Mouse (Mus musculus) embryonic facial prominence, embryonic 13.5 days (tissue): Measurements from ENCODE around the gene Tnni3. TPM values are rescaled to one million over a fixed set of nuclear protein-coding genes. Genes with fewer than 3 reads are reported as not detected.

ENCODE experiments used
- ATAC-seq: fragments of 200-750 bp; cut with Nextera tagmentation; 2 replicates; pipeline ENCODE4 v1.8.0; 2017; ENCODE audit warnings: low read depth; ENCODE audit not compliant: insufficient number of reproducible peaks, insufficient read depth, low FRiP score, low TSS enrichment
- H3K27ac ChIP-seq: fragments of 300-500 bp; sonication (generic); 2 replicates; pipeline ENCODE4 v1.5.1; 2015; ENCODE audit warnings: moderate library complexity, mild to moderate bottlenecking, inconsistent platforms
- H3K27me3 ChIP-seq: fragments of 300-500 bp; sonication (generic); 2 replicates; pipeline ENCODE4 v1.6.1; 2015; ENCODE audit warnings: mild to moderate bottlenecking, inconsistent platforms
- H3K36me3 ChIP-seq: fragments of 300-500 bp; sonication (generic); 2 replicates; pipeline ENCODE4 v1.6.1; 2015; ENCODE audit warnings: mild to moderate bottlenecking, inconsistent platforms
- H3K4me1 ChIP-seq: fragments of 300-500 bp; sonication (generic); 2 replicates; pipeline ENCODE4 v1.6.1; 2015; ENCODE audit warnings: inconsistent platforms
- H3K4me2 ChIP-seq: fragments of 300-500 bp; sonication (generic); 2 replicates; pipeline ENCODE4 v1.6.1; 2015; ENCODE audit warnings: moderate library complexity, mild to moderate bottlenecking, inconsistent platforms
- H3K4me3 ChIP-seq: fragments of 300-500 bp; sonication (generic); 2 replicates; pipeline ENCODE4 v1.5.1; 2015; ENCODE audit warnings: mild to moderate bottlenecking, inconsistent platforms
- H3K9ac ChIP-seq: fragments of 300-500 bp; sonication (generic); 2 replicates; pipeline ENCODE4 v1.6.1; 2015; ENCODE audit warnings: mild to moderate bottlenecking, inconsistent platforms
- H3K9me3 ChIP-seq: fragments of 300-500 bp; sonication (generic); 2 replicates; pipeline ENCODE4 v1.6.1; 2016; ENCODE audit warnings: inconsistent platforms
- WGBS: fragments of 180-500 bp; shearing (Covaris S2); methylation state at CpG from one replicate; pipeline ENCODE4 v1.1.7; 2015; ENCODE audit warnings: mixed read lengths; 5-methylcytosine and 5-hydroxymethylcytosine counted together
- polyA plus RNA-seq: library from polyadenylated mRNA; unstranded; fragments of >200 nt; fragmentation: Nextera tagmentation; extraction: Ambion mirVana; gene quantifications from 2 replicates; pipeline ENCODE4 v1.2.1, GENCODE M21; 2015

Tnni3 gene
- polyA plus RNA-seq, 1 experiment from 2014 or later = 4.7 TPM

DNA sequence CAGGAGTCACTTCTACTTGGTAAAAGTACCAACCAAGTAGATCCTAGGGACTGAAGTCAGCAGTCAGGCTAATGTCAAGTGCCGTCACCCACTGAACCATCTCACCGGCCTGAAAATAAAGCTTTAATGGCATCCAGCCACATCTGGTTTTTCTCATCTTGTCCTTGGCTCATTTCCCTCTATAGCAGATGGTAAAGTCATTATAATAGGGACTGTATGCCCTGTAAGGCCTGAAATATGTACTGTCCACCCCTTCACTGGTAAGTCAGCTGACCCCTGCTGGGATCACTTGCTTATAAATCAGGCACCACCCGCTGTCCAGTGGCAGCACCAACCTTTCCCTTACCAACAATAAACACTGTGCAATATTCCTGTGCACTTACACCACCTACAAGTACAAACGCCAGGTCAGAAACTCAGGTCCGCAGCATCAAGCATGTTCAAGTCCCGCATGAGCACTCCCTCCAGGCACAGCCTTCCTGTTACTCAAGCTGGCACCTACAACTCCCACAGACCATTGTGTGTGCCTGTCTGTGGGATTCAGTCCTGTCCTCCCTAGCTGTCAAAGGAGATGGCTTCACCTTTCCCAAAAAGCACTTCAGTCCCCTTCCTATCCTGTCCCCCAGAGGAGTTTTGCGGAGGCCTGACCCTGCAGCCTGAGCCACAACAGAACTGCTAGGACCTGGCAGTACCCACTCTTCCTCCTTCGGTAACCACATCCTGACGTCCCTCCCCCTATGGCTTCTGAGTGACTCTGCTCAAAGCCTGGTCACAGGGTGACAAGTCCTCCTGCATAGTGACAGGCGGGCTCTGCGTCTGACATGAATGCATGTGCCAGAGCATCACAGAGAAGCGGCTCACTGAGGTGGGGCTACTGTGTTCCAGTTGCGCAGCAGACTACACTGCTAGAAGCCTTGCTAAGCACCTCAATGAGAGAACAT is 31.5 kb downstream of the Tnni3 start:
- H3K36me3 ChIP-seq = peaks cover 78% of the 10 kb centered on the region
- H3K9ac ChIP-seq = no peak overlapping the region
- ATAC-seq = no peak
- no peak overlapping the region for H3K4me2 ChIP-seq
- H3K4me3 ChIP-seq = no peak overlapping the region
- no peak overlapping the region for H3K27ac ChIP-seq
- no peaks in the 10 kb centered on the region for H3K9me3 ChIP-seq
- no peaks in the 10 kb centered on the region for H3K4me1 ChIP-seq
- H3K27me3 ChIP-seq = no peaks in the 10 kb centered on the region
- WGBS = 90% methylated on average over 13 of the region's 13 CpGs

DNA sequence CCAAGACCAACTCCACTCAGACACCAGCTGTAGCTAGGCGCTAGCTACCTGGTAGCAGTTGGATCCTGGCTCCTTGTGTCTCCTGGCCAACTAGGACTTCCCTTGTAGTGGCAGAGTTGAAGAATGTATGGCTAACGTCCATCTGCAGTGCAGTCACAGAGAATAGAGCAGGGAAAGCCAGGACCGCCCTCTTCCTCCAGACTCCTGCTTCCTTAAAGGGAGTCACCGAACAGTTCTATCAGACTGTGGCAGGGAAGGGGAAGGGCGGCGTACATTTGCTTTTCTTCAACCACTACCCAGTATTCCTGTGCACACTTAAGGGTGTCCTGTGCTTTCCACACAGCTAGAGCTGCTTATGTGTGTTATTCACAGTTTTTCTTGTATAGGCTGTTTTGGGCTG is 32.7 kb downstream of the Tnni3 start:
- H3K4me1 ChIP-seq = no peaks in the 10 kb centered on the region
- no peak overlapping the region for H3K4me3 ChIP-seq
- no peak for ATAC-seq
- H3K9me3 ChIP-seq = no peaks in the 10 kb centered on the region
- no peak overlapping the region for H3K4me2 ChIP-seq
- WGBS = 86% methylated on average over 6 of the region's 6 CpGs
- no peaks in the 10 kb centered on the region for H3K27me3 ChIP-seq
- H3K27ac ChIP-seq = no peak overlapping the region
- no peak overlapping the region for H3K9ac ChIP-seq
- H3K36me3 ChIP-seq = peaks cover 72% of the 10 kb centered on the region

- H3K27ac ChIP-seq = no peak overlapping the region
- H3K4me2 ChIP-seq = no peak overlapping the region
- peaks cover 22% of the 10 kb centered on the region for H3K4me1 ChIP-seq
- no peak for ATAC-seq
- no peaks in the 10 kb centered on the region for H3K27me3 ChIP-seq
- H3K9me3 ChIP-seq = no peaks in the 10 kb centered on the region
- H3K9ac ChIP-seq = no peak overlapping the region
- no peak overlapping the region for H3K4me3 ChIP-seq
- WGBS = 89% methylated on average over 12 of the region's 12 CpGs
- H3K36me3 ChIP-seq = peaks cover 64% of the 10 kb centered on the region
Observed at GRCm38 (mm10) chr7:4482281-4482680, 41.7 kb downstream of the Tnni3 start.

GRCm38 (mm10) chr7:4479674-4480073 is 44.4 kb downstream of the Tnni3 start:
- Histone ChIP-seq H3K36me3 (peaks cover 41% of the 10 kb centered on the region), H3K9me3 (no peaks in the 10 kb centered on the region), H3K9ac (0 out of 2 replicates have a peak overlapping the region, but pooled peaks have one; percentile 6), H3K4me1 (peaks cover 23% of the 10 kb centered on the region), H3K4me3 (no peak overlapping the region), H3K4me2 (peak overlapping the region; percentile 79; the same call in 1 of the 2 replicates), H3K27me3 (peaks cover 8% of the 10 kb centered on the region), H3K27ac (no peak overlapping the region)
- WGBS = 22% methylated on average over 6 of the region's 6 CpGs
- no peak for ATAC-seq

DNA sequence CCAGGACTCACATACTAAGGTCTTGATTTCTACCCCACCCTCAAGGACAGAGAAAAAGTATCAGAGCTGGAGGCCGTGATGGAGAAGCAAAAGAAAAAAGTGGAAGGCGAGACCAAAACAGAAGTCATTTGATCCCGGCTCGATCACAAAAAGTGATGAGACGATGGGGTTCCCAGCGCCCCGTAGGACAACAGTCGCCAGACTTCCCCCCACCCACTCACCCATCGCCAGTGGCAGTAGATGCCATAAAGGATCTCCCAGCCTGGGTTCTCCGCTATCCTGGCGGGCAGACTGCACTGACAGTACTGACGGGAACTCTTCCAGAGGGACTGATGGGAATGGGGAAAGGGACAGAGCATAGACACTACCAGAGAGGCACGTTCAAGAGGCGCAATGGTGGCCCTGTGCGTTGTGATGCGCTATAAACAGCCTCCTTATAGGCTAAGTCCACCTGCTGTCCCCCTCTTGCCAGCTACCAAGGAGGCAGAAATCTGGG is 45.2 kb downstream of the Tnni3 start:
- Histone ChIP-seq H3K9me3 (no peaks in the 10 kb centered on the region), H3K4me1 (peaks cover 23% of the 10 kb centered on the region), H3K4me3 (peak overlapping the region; percentile 53), H3K36me3 (peaks cover 33% of the 10 kb centered on the region), H3K27ac (peak overlapping the region; percentile 97), H3K9ac (peak overlapping the region; percentile 75), H3K4me2 (peak overlapping the region; percentile 79), H3K27me3 (peaks cover 15% of the 10 kb centered on the region)
- 2% methylated on average over 16 of the region's 16 CpGs for WGBS
- ATAC-seq = no peak

DNA sequence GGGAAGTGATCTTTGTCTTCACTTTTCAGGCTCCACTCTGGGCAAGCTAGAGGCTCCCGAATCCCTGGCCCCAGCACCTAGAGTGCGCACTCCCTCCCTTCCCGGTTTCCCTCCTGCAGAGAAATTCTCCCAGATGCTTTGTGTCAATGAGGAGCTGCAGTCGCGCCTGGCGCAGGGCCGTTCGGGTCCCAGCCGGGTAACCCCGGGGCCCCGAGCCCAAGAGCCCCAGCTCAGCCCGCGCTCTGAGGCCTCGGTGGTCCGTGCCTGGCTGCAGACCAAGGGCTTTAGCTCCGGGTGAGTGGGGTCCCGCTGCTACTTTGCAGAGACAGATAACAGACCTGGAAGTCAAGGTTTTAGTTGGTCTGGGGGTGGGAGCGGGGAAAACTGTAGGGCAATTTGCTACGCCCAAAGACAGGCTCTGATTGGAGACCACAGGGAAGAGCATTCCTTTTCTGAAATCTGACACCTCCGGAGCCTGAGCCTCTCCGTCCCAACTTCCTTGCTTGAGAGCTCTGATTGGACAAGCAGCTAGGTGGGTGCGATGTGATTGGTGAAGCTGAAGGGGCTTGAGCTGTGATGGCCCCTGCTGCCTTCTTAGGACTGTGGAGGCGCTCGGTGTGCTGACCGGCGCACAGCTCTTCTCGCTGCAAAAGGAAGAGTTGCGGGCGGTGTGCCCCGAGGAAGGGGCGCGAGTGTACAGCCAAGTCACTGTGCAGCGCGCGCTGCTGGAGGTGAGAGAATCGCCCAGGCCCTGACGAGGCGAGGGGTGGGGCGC is 45.8 kb downstream of the Tnni3 start:
- Histone ChIP-seq H3K27me3 (peaks cover 22% of the 10 kb centered on the region), H3K27ac (peak overlapping the region; percentile 97), H3K4me2 (peak overlapping the region; percentile 79), H3K9ac (peak overlapping the region; percentile 75), H3K36me3 (peaks cover 26% of the 10 kb centered on the region), H3K4me1 (peaks cover 23% of the 10 kb centered on the region), H3K9me3 (no peaks in the 10 kb centered on the region), H3K4me3 (peak overlapping the region; percentile 53)
- under 1% methylated on average over 39 of the region's 39 CpGs for WGBS
- ATAC-seq = peak; percentile 95

DNA sequence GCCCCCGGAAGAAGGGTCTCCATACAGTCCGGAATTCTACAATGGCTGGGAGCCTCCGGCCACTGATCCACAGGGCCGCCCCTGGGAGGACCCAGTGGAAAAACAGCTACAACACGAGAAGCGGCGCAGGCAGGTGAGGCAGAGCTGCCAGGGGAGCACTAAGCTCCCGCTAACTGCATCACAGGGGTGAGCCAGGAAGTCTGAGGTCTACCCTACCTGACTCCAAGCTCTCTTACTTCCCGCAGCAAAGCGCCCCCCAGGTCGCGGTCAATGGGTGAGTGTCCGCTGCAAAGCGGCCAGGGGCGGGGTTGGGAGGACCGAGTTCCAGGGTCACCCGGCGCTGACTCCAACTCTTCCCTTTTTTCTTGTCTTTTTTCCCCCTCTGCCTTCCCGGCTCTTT is 50.1 kb downstream of the Tnni3 start:
- no peak overlapping the region for H3K4me3 ChIP-seq

GRCm38 (mm10) chr7:4471179-4471555 is 52.9 kb downstream of the Tnni3 start:
- Histone ChIP-seq H3K36me3 (no peaks in the 10 kb centered on the region), H3K4me3 (peak overlapping the region; percentile 46), H3K4me1 (peaks cover 4% of the 10 kb centered on the region; the same call in 1 of the 2 replicates), H3K27ac (no peak overlapping the region), H3K4me2 (peak overlapping the region; percentile 82), H3K27me3 (peaks cover 52% of the 10 kb centered on the region), H3K9me3 (no peaks in the 10 kb centered on the region), H3K9ac (peak overlapping the region; percentile 56)
- 1% methylated on average over 24 of the region's 24 CpGs for WGBS
- ATAC-seq = peak; percentile 75

More for the DNA sequence above, 50.1 kb downstream of the Tnni3 start:
- 0 out of 2 replicates have a peak overlapping the region, but pooled peaks have one; percentile 16 for H3K9ac ChIP-seq
- H3K36me3 ChIP-seq = no peaks in the 10 kb centered on the region
- peaks cover 14% of the 10 kb centered on the region for H3K4me1 ChIP-seq
- WGBS = 8% methylated on average over 19 of the region's 19 CpGs
- ATAC-seq = no peak
- H3K27me3 ChIP-seq = peaks cover 52% of the 10 kb centered on the region
- H3K9me3 ChIP-seq = no peaks in the 10 kb centered on the region
- H3K27ac ChIP-seq = no peak overlapping the region
- H3K4me2 ChIP-seq = no peak overlapping the region

GRCm38 (mm10) chr7:4470275-4471178 is 53.5 kb downstream of the Tnni3 start:
- WGBS = 2% methylated on average over 35 of the region's 35 CpGs
- no peaks in the 10 kb centered on the region for H3K36me3 ChIP-seq
- H3K27ac ChIP-seq = no peak overlapping the region
- peaks cover 4% of the 10 kb centered on the region; the same call in 1 of the 2 replicates for H3K4me1 ChIP-seq
- H3K9ac ChIP-seq = peak overlapping the region; percentile 56
- peaks cover 52% of the 10 kb centered on the region for H3K27me3 ChIP-seq
- peak overlapping the region; percentile 82 for H3K4me2 ChIP-seq
- H3K9me3 ChIP-seq = no peaks in the 10 kb centered on the region
- peak overlapping the region; percentile 46 for H3K4me3 ChIP-seq
- ATAC-seq = peak; percentile 23; the same call in 1 of the 2 replicates
